Mouse (Mus musculus): ENCODE measurements at regions not wholly inside any gene's neighbourhood (a gene's known extent, or its start where the extent isn't known, plus 50 kb on each side); places are given as distances from the start of the nearest gene placed in this dataset.
A peak's percentile ranks its signal among the peaks of the same experiment; 100 is the strongest.

- Histone ChIP-seq H3K4me3 (replicated peaks in 1 of 3; ENCODE audit: low read depth in 2 of 3, low read length in 2 of 3, poor library complexity in 1 of 3) (no peak overlapping the region), H3K27ac (ENCODE audit: insufficient read depth, low read depth) (no peak overlapping the region), H3K4me2 (ENCODE audit: insufficient read depth, low read depth, poor library complexity, severe bottlenecking) (no peak overlapping the region), H3K9ac (ENCODE audit: insufficient read depth, low read depth) (no peak overlapping the region), H3K27me3 (replicated peaks) (no peaks in the 10 kb centered on the region), H3K36me3 (replicated peaks in 1 of 2; ENCODE audit: control insufficient read depth in 1 of 2, insufficient read depth in 1 of 2, low read length in 1 of 2) (no peaks in the 10 kb centered on the region), H3K79me2 (replicated peaks; ENCODE audit: control insufficient read depth, extremely low read depth, insufficient read depth, poor library complexity, severe bottlenecking) (no peaks in the 10 kb centered on the region), H3K9me3 (replicated peaks; ENCODE audit: low read length) (no peaks in the 10 kb centered on the region), H3K4me1 (ENCODE audit: control insufficient read depth in 1 of 2, insufficient read depth in 2 of 2) (no peaks in the 10 kb centered on the region)
- dilution Hi-C loops (cut with MboI; ENCODE audit: extremely low pct_ligation_motif_present, extremely low pct_unique_long_range_greater_than_20kb, low sequenced_read_pairs) = no loop called here
- DNase-seq (ENCODE audit: extremely low read depth) = no peak
- in situ Hi-C loops (cut with MboI; ENCODE audit: low pct_ligation_motif_present, low pct_unique_long_range_greater_than_20kb, low sequenced_read_pairs) = no loop called here
- TF ChIP-seq ELF1 (IDR thresholded peaks at IDR 0.05; ENCODE audit: low read depth, low read length) (no peak), MAX (IDR thresholded peaks at IDR 0.05; ENCODE audit: low read length) (no peak), UBTF (IDR thresholded peaks at IDR 0.05; ENCODE audit: low read depth, low read length) (no peak), SIN3A (IDR thresholded peaks at IDR 0.05; ENCODE audit: low read length) (no peak), JUN (IDR thresholded peaks at IDR 0.05; ENCODE audit: insufficient read depth, low read depth, low read length) (no peak), JUND (conservative IDR thresholded peaks at IDR 0.05; ENCODE audit: low read depth, low read length) (no peak)
Observed at GRCm38 (mm10) chr10:21456991-21457390, 79.9 kb downstream of the Aldh8a1 start.

DNA sequence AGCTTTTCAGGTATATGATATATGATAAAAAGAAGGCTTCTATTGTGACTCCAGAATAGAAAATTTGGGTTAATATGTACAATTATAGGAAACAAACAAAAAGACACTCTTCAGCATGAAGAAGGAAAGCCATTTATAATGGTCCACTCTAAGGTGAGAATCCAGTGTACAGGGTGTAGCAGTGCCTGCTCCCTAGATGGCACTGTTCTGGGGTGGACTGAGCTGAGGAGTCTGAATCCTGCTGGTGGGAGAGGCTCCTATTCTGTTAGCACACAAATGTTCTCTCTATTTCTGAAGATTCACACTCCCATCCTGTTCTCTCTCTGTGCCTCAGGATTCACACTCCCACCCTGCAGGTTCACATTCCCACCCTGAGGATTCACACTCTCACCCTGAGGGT, 81.5 kb downstream of the Aldh8a1 start:
- Histone ChIP-seq H3K9ac (ENCODE audit: insufficient read depth, low read depth) (no peak overlapping the region), H3K27ac (ENCODE audit: insufficient read depth, low read depth) (no peak overlapping the region), H3K36me3 (replicated peaks in 1 of 2; ENCODE audit: control insufficient read depth in 1 of 2, insufficient read depth in 1 of 2, low read length in 1 of 2) (no peaks in the 10 kb centered on the region), H3K4me3 (replicated peaks in 1 of 3; ENCODE audit: low read depth in 2 of 3, low read length in 2 of 3, poor library complexity in 1 of 3) (no peak overlapping the region), H3K4me1 (ENCODE audit: control insufficient read depth in 1 of 2, insufficient read depth in 2 of 2) (no peaks in the 10 kb centered on the region), H3K79me2 (replicated peaks; ENCODE audit: control insufficient read depth, extremely low read depth, insufficient read depth, poor library complexity, severe bottlenecking) (no peaks in the 10 kb centered on the region), H3K27me3 (replicated peaks) (no peaks in the 10 kb centered on the region), H3K4me2 (ENCODE audit: insufficient read depth, low read depth, poor library complexity, severe bottlenecking) (no peak overlapping the region), H3K9me3 (replicated peaks; ENCODE audit: low read length) (no peaks in the 10 kb centered on the region)
- dilution Hi-C loops (cut with MboI; ENCODE audit: extremely low pct_ligation_motif_present, extremely low pct_unique_long_range_greater_than_20kb, low sequenced_read_pairs) = no loop called here
- DNase-seq (ENCODE audit: extremely low read depth) = no peak
- no peak for TF ChIP-seq MAZ (IDR thresholded peaks at IDR 0.05; ENCODE audit: low read depth, low read length)
- no peak for TF ChIP-seq JUN (IDR thresholded peaks at IDR 0.05; ENCODE audit: insufficient read depth, low read depth, low read length)
- TF ChIP-seq MYC (IDR thresholded peaks at IDR 0.05; ENCODE audit: low read depth, low read length) = no peak
- peak; percentile 18; the same call in 1 of the 2 replicates for TF ChIP-seq SMC3 (IDR thresholded peaks at IDR 0.05; ENCODE audit: low read depth, low read length)
- no peak for TF ChIP-seq CHD2 (IDR thresholded peaks at IDR 0.05; ENCODE audit: low read length)
- TF ChIP-seq CTCF (conservative IDR thresholded peaks at IDR 0.05 in 1 of 2, IDR thresholded peaks at IDR 0.05 in 1 of 2; ENCODE audit: low read depth in 2 of 2, low read length in 2 of 2) = peak in 1 of 2 experiments; percentile 50; a peak in 2 of 4 replicates
- in situ Hi-C loops (cut with MboI; ENCODE audit: low pct_ligation_motif_present, low pct_unique_long_range_greater_than_20kb, low sequenced_read_pairs) = no loop called here

DNA sequence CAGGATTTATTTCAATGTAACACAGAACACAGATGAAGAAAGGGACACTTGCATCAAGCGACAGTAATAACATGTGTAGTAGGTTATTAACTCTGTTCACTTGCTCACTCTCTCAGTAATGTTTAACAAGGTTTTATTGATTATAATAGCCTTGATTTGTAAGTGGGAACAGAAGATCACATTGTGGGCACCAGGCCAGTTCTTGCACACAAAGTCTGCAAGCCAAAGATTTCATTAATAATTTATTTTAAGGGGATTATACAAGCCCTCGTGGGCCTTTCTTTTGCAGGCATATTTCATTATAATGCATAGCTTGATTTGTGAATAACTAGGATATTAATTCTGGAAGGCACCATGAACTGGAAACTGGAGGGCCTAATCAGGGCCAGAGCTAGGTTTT, 83.0 kb downstream of the Aldh8a1 start:
- Histone ChIP-seq H3K27ac (ENCODE audit: insufficient read depth, low read depth) (no peak overlapping the region), H3K9ac (ENCODE audit: insufficient read depth, low read depth) (no peak overlapping the region), H3K4me1 (ENCODE audit: control insufficient read depth in 1 of 2, insufficient read depth in 2 of 2) (no peaks in the 10 kb centered on the region; a peak in 1 of 4 replicates), H3K4me2 (ENCODE audit: insufficient read depth, low read depth, poor library complexity, severe bottlenecking) (no peak overlapping the region), H3K4me3 (replicated peaks in 1 of 3; ENCODE audit: low read depth in 2 of 3, low read length in 2 of 3, poor library complexity in 1 of 3) (no peak overlapping the region), H3K79me2 (replicated peaks; ENCODE audit: control insufficient read depth, extremely low read depth, insufficient read depth, poor library complexity, severe bottlenecking) (no peaks in the 10 kb centered on the region), H3K27me3 (replicated peaks) (no peaks in the 10 kb centered on the region), H3K9me3 (replicated peaks; ENCODE audit: low read length) (no peaks in the 10 kb centered on the region), H3K36me3 (replicated peaks in 1 of 2; ENCODE audit: control insufficient read depth in 1 of 2, insufficient read depth in 1 of 2, low read length in 1 of 2) (no peaks in the 10 kb centered on the region)
- in situ Hi-C loops (cut with MboI; ENCODE audit: low pct_ligation_motif_present, low pct_unique_long_range_greater_than_20kb, low sequenced_read_pairs) (loop anchor here (5.0 kb wide), 2 partner anchors 78 to 537 kb away; no protein-coding TSS in a partner anchor), dilution Hi-C loops (cut with MboI; ENCODE audit: extremely low pct_ligation_motif_present, extremely low pct_unique_long_range_greater_than_20kb, low sequenced_read_pairs) (no loop called here)
- DNase-seq (ENCODE audit: extremely low read depth) = no peak
- TF ChIP-seq RCOR1 (conservative IDR thresholded peaks at IDR 0.05; ENCODE audit: low read depth, low read length) = no peak
- TF ChIP-seq E2F4 (IDR thresholded peaks at IDR 0.05; ENCODE audit: insufficient replicate concordance, low read depth, low read length) = no peak
- TF ChIP-seq CHD1 (IDR thresholded peaks at IDR 0.05; ENCODE audit: low read depth, low read length) = no peak
- TF ChIP-seq CHD2 (IDR thresholded peaks at IDR 0.05; ENCODE audit: low read length) = no peak
- TF ChIP-seq ZNF384 (IDR thresholded peaks at IDR 0.05; ENCODE audit: low read depth, low read length) = no peak

All from CH12.LX (cell line).